Mouse (Mus musculus): Measurements from ENCODE around the gene Lat2.
"Not testable (repeated sequence)": the region's sequence is repeated elsewhere in the genome, so short reads cannot be mapped to it uniquely, and the experiment has no call there.

Gene Lat2

GRCm38 (mm10) chr5:134614802-134615201, at the start of gene Lat2:
TSS of gene Lat2 (minus strand) at chr5:134615025.
- DNase-seq (ENCODE audit: extremely low read depth, insufficient read length, low spot score): no peak

- DNase-seq (ENCODE audit: extremely low read depth, insufficient read length, low spot score): no peak
These were observed 41.9 kb upstream of the Lat2 start for GRCm38 (mm10) chr5:134656708-134657107.

GRCm38 (mm10) chr5:134652015-134652414, 37.2 kb upstream of the Lat2 start:
- DNase-seq (ENCODE audit: extremely low read depth, insufficient read length, low spot score): no peak

- DNase-seq (ENCODE audit: extremely low read depth, insufficient read length, low spot score): peak; percentile 47
These were observed 36.1 kb upstream of the Lat2 start for GRCm38 (mm10) chr5:134650926-134651325.

- not testable (repeated sequence) for DNase-seq (ENCODE audit: extremely low read depth, insufficient read length, low spot score)
These were observed 34.2 kb upstream of the Lat2 start for GRCm38 (mm10) chr5:134648976-134649375.

- no peak for DNase-seq (ENCODE audit: extremely low read depth, insufficient read length, low spot score)
These were observed 32.6 kb upstream of the Lat2 start for GRCm38 (mm10) chr5:134647394-134647793.

GRCm38 (mm10) chr5:134646461-134646860, 31.6 kb upstream of the Lat2 start:
- DNase-seq (ENCODE audit: extremely low read depth, insufficient read length, low spot score): no peak

GRCm38 (mm10) chr5:134644643-134645118, 29.9 kb upstream of the Lat2 start:
- no peak for DNase-seq (ENCODE audit: extremely low read depth, insufficient read length, low spot score)

GRCm38 (mm10) chr5:134644121-134644520, 29.3 kb upstream of the Lat2 start:
- no peak for DNase-seq (ENCODE audit: extremely low read depth, insufficient read length, low spot score)

GRCm38 (mm10) chr5:134640371-134640770, 25.5 kb upstream of the Lat2 start:
- DNase-seq (ENCODE audit: extremely low read depth, insufficient read length, low spot score): no peak

- DNase-seq (ENCODE audit: extremely low read depth, insufficient read length, low spot score): peak; percentile 98
These were observed 24.5 kb upstream of the Lat2 start, which contains the start of gene Eif4h for GRCm38 (mm10) chr5:134639269-134639682. TSS of gene Eif4h (minus strand) at chr5:134639490.

- DNase-seq (ENCODE audit: extremely low read depth, insufficient read length, low spot score): peak; percentile 41
These were observed 23.8 kb upstream of the Lat2 start for GRCm38 (mm10) chr5:134638461-134639268.

- DNase-seq (ENCODE audit: extremely low read depth, insufficient read length, low spot score): no peak
These were observed 23.1 kb upstream of the Lat2 start for GRCm38 (mm10) chr5:134637820-134638367.

GRCm38 (mm10) chr5:134632841-134633240, 18.0 kb upstream of the Lat2 start:
- DNase-seq (ENCODE audit: extremely low read depth, insufficient read length, low spot score): no peak

GRCm38 (mm10) chr5:134630835-134631234, 16.0 kb upstream of the Lat2 start:
- no peak for DNase-seq (ENCODE audit: extremely low read depth, insufficient read length, low spot score)

- no peak for DNase-seq (ENCODE audit: extremely low read depth, insufficient read length, low spot score)
These were observed 14.7 kb upstream of the Lat2 start for GRCm38 (mm10) chr5:134629508-134629907.

GRCm38 (mm10) chr5:134622069-134622468, 7.2 kb upstream of the Lat2 start:
- no peak for DNase-seq (ENCODE audit: extremely low read depth, insufficient read length, low spot score)

- DNase-seq (ENCODE audit: extremely low read depth, insufficient read length, low spot score): no peak
These were observed 6.3 kb upstream of the Lat2 start for GRCm38 (mm10) chr5:134621099-134621640.

GRCm38 (mm10) chr5:134620457-134620856, 5.6 kb upstream of the Lat2 start:
- no peak for DNase-seq (ENCODE audit: extremely low read depth, insufficient read length, low spot score)

- no peak for DNase-seq (ENCODE audit: extremely low read depth, insufficient read length, low spot score)
These were observed 2.2 kb upstream of the Lat2 start for GRCm38 (mm10) chr5:134617071-134617470.

GRCm38 (mm10) chr5:134615780-134616179, 955 bp upstream of the Lat2 start:
- no peak for DNase-seq (ENCODE audit: extremely low read depth, insufficient read length, low spot score)

- DNase-seq (ENCODE audit: extremely low read depth, insufficient read length, low spot score): no peak
These were observed 555 bp upstream of the Lat2 start for GRCm38 (mm10) chr5:134615380-134615779.
